Mouse (Mus musculus) embryonic facial prominence, embryonic 14.5 days (tissue): ENCODE results near the gene Gm44596. TPM values are rescaled to one million over a fixed set of nuclear protein-coding genes. Genes with fewer than 3 reads are reported as not detected.
A peak's percentile ranks its signal among the peaks of the same experiment; 100 is the strongest.

Experiments used
- ATAC-seq: fragments of 200-750 bp; cut with Nextera tagmentation; 2 replicates; pipeline ENCODE4 v1.8.0; 2017; ENCODE audit warnings: low read depth, moderate number of reproducible peaks, moderate TSS enrichment
- DNase-seq: peaks from one replicate; pipeline ENCODE4 v3.0.0-alpha.2; 2015; ENCODE audit warnings: low spot score
- H3K27ac ChIP-seq: fragments of 300-500 bp; sonication (generic); replicated peaks from 2 replicates; pipeline ENCODE4 v1.5.1; 2014; ENCODE audit warnings: low read depth, mild to moderate bottlenecking, low read length, moderate library complexity
- H3K27me3 ChIP-seq: fragments of 300-500 bp; sonication (generic); replicated peaks from 2 replicates; pipeline ENCODE4 v1.6.1; 2014; ENCODE audit warnings: low read length; ENCODE audit not compliant: control insufficient read depth, insufficient read depth
- H3K36me3 ChIP-seq: fragments of 300-500 bp; sonication (generic); 2 replicates; pipeline ENCODE4 v1.6.1; 2014; ENCODE audit warnings: low read length, mixed read lengths; ENCODE audit not compliant: control insufficient read depth, insufficient read depth
- H3K4me1 ChIP-seq: fragments of 300-500 bp; sonication (generic); 2 replicates; pipeline ENCODE4 v1.6.1; 2014; ENCODE audit warnings: antibody characterized with exemption, low read length; ENCODE audit not compliant: control insufficient read depth, insufficient read depth
- H3K4me2 ChIP-seq: fragments of 300-500 bp; sonication (generic); 2 replicates; pipeline ENCODE4 v1.6.1; 2014; ENCODE audit warnings: low read depth, mild to moderate bottlenecking, low read length, moderate library complexity, mixed read lengths
- H3K4me3 ChIP-seq: fragments of 300-500 bp; sonication (generic); 2 replicates; pipeline ENCODE4 v1.5.1; 2014; ENCODE audit warnings: low read depth, mild to moderate bottlenecking, low read length
- H3K9ac ChIP-seq: fragments of 300-500 bp; sonication (generic); 2 replicates; pipeline ENCODE4 v1.6.1; 2014; ENCODE audit warnings: low read depth, mild to moderate bottlenecking, low read length, moderate library complexity, mixed read lengths
- H3K9me3 ChIP-seq: fragments of 300-500 bp; sonication (generic); 2 replicates; pipeline ENCODE4 v1.6.1; 2016; ENCODE audit warnings: low read length; ENCODE audit not compliant: control insufficient read depth
- WGBS: fragments of 180-500 bp; shearing (Covaris S2); extraction: QIAGEN DNeasy Blood & Tissue Kit; methylation state at CpG from one replicate; pipeline ENCODE4 v1.1.7; 2014; 5-methylcytosine and 5-hydroxymethylcytosine counted together
- polyA plus RNA-seq: library from polyadenylated mRNA; unstranded; fragments of >200 nt; fragmentation: Nextera tagmentation; extraction: Ambion mirVana; gene quantifications from 2 replicates; pipeline ENCODE4 v1.2.1, GENCODE M21; 2014

Gm44596 gene
- polyA plus RNA-seq, 1 experiment from 2014 or later, result not detected

DNA sequence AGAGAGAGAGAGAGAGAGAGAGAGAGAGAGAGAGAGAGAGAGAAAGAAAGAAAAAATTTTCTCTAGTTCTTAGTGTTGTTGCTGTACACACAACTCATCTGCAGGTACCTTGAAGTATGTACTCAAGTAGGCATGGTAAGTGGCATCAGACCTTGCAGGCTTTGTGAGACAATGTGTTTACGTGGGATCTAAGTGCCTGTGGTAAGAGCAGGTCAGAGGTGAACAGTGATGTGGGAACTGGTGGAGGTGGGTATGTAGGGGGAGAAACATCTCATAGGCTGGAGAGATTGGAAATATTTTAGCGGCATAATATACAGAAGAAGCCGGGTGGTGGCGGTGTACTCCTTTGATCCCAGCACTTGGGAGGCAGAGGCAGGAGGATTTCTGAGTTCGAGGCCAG, 52.3 kb downstream of the Gm44596 start:
- Histone ChIP-seq H3K9me3 (no peaks in the 10 kb centered on the region), H3K27ac (no peak overlapping the region), H3K9ac (no peak overlapping the region), H3K4me1 (peaks cover 5% of the 10 kb centered on the region; the same call in 1 of the 2 replicates), H3K4me3 (no peak overlapping the region), H3K36me3 (peaks cover 51% of the 10 kb centered on the region), H3K4me2 (no peak overlapping the region), H3K27me3 (no peaks in the 10 kb centered on the region)
- ATAC-seq, result no peak
- 90% methylated on average over 5 of the region's 5 CpGs for WGBS
- DNase-seq, result no peak

GRCm38 (mm10) chr6:128429300-128429699, 54.0 kb downstream of the Gm44596 start:
- Histone ChIP-seq H3K9ac (no peak overlapping the region), H3K4me2 (no peak overlapping the region), H3K27ac (no peak overlapping the region), H3K36me3 (peaks cover 68% of the 10 kb centered on the region), H3K4me3 (no peak overlapping the region), H3K27me3 (no peaks in the 10 kb centered on the region), H3K9me3 (no peaks in the 10 kb centered on the region), H3K4me1 (no peaks in the 10 kb centered on the region)
- no peak for ATAC-seq
- no peak for DNase-seq
- WGBS, result 97% methylated on average over 2 of the region's 2 CpGs

GRCm38 (mm10) chr6:128429826-128430225, 54.5 kb downstream of the Gm44596 start:
- no peaks in the 10 kb centered on the region for H3K9me3 ChIP-seq
- ATAC-seq, result no peak
- WGBS, result 88% methylated on average over 6 of the region's 6 CpGs
- H3K27ac ChIP-seq, result no peak overlapping the region
- H3K4me3 ChIP-seq, result no peak overlapping the region
- H3K9ac ChIP-seq, result no peak overlapping the region
- no peak for DNase-seq
- peaks cover 73% of the 10 kb centered on the region for H3K36me3 ChIP-seq
- no peaks in the 10 kb centered on the region for H3K4me1 ChIP-seq
- H3K4me2 ChIP-seq, result no peak overlapping the region
- H3K27me3 ChIP-seq, result no peaks in the 10 kb centered on the region

- no peak overlapping the region for H3K9ac ChIP-seq
- no peak overlapping the region for H3K4me3 ChIP-seq
- ATAC-seq (no peak), DNase-seq (no peak)
- 0 out of 2 replicates have a peak, but pooled peaks cover 5% of the 10 kb centered on the region for H3K4me1 ChIP-seq
- WGBS, result 88% methylated on average over 13 of the region's 13 CpGs
- no peak overlapping the region for H3K4me2 ChIP-seq
- peaks cover 91% of the 10 kb centered on the region for H3K36me3 ChIP-seq
- no peaks in the 10 kb centered on the region for H3K27me3 ChIP-seq
- H3K9me3 ChIP-seq, result no peaks in the 10 kb centered on the region
- H3K27ac ChIP-seq, result no peak overlapping the region
Observed at GRCm38 (mm10) chr6:128432356-128432915, 57.1 kb downstream of the Gm44596 start.

- Histone ChIP-seq H3K4me1 (0 out of 2 replicates have a peak, but pooled peaks cover 5% of the 10 kb centered on the region), H3K9ac (no peak overlapping the region), H3K27ac (no peak overlapping the region), H3K4me2 (no peak overlapping the region), H3K9me3 (no peaks in the 10 kb centered on the region), H3K27me3 (no peaks in the 10 kb centered on the region), H3K36me3 (peaks cover 81% of the 10 kb centered on the region), H3K4me3 (no peak overlapping the region)
- WGBS, result 93% methylated on average over 13 of the region's 13 CpGs
- ATAC-seq (no peak), DNase-seq (no peak)
Observed at GRCm38 (mm10) chr6:128433566-128433965, 58.3 kb downstream of the Gm44596 start.

- Histone ChIP-seq H3K4me1 (peaks cover 8% of the 10 kb centered on the region; the same call in 1 of the 2 replicates), H3K27me3 (no peaks in the 10 kb centered on the region), H3K9me3 (no peaks in the 10 kb centered on the region), H3K4me3 (no peak overlapping the region), H3K27ac (no peak overlapping the region), H3K36me3 (peaks cover 62% of the 10 kb centered on the region), H3K9ac (no peak overlapping the region), H3K4me2 (no peak overlapping the region)
- DNase-seq (peak; percentile 19), ATAC-seq (no peak)
- 83% methylated on average over 5 of the region's 5 CpGs for WGBS
Observed at GRCm38 (mm10) chr6:128435474-128435873, 60.2 kb downstream of the Gm44596 start.

DNA sequence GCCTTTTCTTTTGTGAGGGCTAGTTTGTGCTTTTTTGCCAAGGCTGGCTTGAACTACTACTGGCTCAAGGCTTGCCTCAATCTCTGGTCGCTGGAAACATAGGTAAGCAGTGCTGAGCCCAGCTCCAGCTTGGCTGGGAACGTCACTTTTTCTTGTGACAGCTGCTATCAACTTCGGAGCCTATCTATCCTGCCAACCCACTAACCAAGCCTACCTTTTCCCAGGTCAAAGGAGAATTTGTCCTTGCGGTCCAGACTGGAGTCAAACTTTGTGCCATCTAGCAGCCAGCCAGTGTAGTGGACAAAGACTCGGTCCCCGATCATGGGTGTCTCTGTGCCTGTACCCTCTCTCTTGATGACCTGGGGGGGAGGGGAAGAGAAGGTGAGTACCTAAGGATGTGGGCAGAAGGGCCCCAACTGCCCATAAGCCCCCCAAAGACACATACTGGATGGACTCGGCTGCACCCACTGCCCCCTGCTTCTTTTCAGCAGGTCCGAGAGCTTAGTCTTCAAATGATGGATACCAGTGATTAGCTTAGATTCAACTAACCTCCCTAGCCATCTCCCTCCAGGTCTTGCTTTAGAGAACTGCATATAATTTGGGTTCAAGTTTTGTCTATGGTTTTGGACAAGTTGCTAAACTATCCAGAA, 61.2 kb downstream of the Gm44596 start:
- 91% methylated on average over 8 of the region's 8 CpGs for WGBS
- Histone ChIP-seq H3K27ac (no peak overlapping the region), H3K36me3 (peaks cover 52% of the 10 kb centered on the region)

DNA sequence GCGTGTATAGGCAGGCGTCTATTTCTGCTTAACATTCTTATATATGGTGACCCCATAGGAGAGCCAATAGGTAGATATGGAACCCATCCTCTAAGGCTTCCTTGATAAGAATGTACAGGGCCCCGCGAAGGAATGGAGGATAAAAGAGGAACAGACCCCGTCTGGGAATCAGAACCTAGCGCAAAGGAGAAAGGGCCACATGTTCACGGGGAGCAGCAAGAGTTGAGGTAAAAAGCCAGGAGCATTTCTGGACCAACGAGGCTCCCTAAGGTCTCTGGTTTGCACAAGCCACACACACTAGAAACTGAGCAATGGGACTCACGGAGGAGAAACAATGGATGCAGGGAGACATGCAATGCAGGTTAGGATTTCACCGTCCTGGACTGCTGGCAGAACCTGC, 62.0 kb downstream of the Gm44596 start:
- peaks cover 8% of the 10 kb centered on the region; the same call in 1 of the 2 replicates for H3K4me1 ChIP-seq
- WGBS, result 1% methylated on average over 10 of the region's 10 CpGs
- peak overlapping the region; percentile 94 for H3K27ac ChIP-seq
- peak overlapping the region; percentile 81 for H3K4me2 ChIP-seq
- peak overlapping the region; percentile 97 for H3K9ac ChIP-seq
- DNase-seq (no peak), ATAC-seq (peak; percentile 8; the same call in 1 of the 2 replicates)
- H3K36me3 ChIP-seq, result peaks cover 44% of the 10 kb centered on the region
- no peaks in the 10 kb centered on the region for H3K9me3 ChIP-seq
- H3K4me3 ChIP-seq, result peak overlapping the region; percentile 99
- H3K27me3 ChIP-seq, result no peaks in the 10 kb centered on the region

More for the DNA sequence above, 61.2 kb downstream of the Gm44596 start:
- Histone ChIP-seq H3K4me2 (peak overlapping the region; percentile 81), H3K27me3 (no peaks in the 10 kb centered on the region), H3K9ac (peak overlapping the region; percentile 97), H3K4me3 (peak overlapping the region; percentile 99), H3K4me1 (peaks cover 8% of the 10 kb centered on the region; the same call in 1 of the 2 replicates), H3K9me3 (no peaks in the 10 kb centered on the region)
- ATAC-seq (no peak), DNase-seq (no peak)
